Mouse (Mus musculus) urinary bladder, postnatal 4 days (tissue): ENCODE measurements around the gene Cdc42ep1.
"Not testable (repeated sequence)": the region's sequence is repeated elsewhere in the genome, so short reads cannot be mapped to it uniquely, and the experiment has no call there.

Experiments used
- DNase-seq, 2 experiments: peaks; one replicate each; pipeline ENCODE4 v3.0.0; 2021 to 2022; ENCODE audit warnings: low spot score in 2 of 2

The Cdc42ep1 gene

DNA sequence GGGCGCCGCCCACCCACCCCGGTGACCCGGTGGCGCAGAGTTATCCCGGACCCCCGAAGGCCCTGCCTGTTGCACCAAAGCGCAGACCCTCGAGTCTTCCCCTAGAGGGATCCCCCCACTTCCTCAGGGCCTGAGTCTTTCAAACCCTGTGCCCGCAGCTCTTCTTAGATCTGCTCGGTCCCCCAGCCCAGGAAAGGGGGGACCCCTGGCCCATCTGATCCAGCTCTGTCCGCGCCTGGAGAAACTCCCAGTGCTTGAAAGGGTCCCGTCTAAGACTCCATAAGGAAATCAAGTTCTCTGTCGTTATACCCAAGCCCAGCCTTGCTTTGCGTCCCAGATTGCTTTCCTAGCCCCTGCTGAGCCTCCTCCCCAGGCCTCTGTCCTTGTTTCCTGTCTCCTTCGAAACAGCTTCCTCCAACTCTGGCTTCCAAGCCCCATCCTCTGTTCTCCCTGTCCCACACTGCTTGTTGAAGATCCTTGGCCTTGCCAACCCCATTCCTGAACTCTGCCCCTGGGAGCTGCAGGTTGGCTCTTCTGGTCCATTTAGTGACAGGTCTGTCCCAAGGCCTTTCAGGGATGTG is 35.5 kb downstream of the Cdc42ep1 start:
- no peak for DNase-seq

DNA sequence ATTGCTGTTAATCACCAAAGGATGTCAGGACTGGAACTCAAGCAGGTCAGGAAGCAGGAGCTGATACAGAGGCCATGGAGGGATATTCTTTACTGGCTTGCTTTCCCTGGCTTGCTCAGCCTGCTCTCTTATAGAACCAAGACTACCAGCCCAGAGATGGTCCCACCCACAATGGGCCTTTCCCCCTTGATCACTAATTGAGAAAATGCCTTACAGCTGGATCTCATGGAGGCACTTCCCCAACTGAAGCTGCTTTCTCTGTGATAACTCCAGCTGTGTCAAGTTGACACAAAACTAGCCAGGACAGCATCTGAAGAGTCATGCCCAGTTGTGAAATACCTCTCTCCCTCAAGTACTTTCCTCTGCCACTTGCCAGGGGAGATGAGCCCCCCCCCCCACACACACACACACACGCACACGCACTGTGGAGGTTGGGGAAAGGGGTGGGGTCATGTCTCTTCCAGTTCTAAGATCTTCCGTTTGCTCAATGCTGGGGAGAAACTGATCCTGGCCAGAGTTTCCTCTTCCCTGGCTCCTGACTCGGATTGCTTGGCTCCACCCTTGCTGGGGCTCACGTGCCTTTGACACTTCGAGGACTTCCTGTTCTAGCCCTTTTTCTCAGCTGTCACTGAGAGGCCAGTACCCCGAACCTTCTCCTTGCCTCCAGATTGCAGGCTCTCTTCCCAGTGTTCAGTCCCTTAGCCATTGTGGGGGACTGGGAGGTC is 36.5 kb downstream of the Cdc42ep1 start:
- not testable (repeated sequence) for DNase-seq

DNA sequence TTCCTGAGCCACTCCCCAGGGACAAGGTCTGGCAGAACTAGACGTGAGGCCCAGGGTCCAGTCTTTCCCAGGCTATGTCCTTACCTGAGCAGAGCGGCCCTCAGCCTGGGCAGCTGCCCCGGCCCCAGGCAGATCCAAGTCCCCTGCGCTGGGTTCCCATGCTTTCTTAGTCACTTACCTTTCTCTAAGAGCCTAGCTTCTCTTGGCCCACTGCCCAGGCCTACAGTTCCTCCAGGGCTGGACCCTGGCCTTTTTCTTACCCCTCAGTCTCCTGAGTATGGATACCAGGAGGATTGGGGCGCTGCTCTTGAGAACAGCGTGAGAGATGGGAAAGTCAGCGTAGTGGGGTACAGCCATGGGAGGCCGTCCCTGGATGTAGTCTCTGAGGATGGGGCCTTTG is 38.0 kb downstream of the Cdc42ep1 start:
- no peak for DNase-seq

DNA sequence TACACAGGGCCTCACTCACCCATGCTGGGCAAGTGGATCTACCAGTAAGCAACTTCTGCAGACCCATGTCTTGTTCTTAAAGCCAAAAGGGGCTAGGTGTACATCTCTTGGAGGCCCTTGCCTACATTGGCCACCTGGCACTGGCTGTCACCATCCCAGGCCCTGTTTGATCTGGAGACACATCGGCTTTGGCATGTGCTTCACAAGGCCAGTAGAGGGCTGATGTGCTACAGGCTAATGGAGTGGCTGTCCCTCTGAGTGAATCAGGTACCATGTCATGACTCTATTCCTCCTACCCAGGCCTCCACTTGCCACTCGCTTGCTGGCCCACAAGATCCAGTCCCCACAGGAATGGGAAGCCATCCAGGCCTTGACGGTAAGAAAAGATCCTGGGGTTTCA is 39.4 kb downstream of the Cdc42ep1 start:
- no peak for DNase-seq

DNA sequence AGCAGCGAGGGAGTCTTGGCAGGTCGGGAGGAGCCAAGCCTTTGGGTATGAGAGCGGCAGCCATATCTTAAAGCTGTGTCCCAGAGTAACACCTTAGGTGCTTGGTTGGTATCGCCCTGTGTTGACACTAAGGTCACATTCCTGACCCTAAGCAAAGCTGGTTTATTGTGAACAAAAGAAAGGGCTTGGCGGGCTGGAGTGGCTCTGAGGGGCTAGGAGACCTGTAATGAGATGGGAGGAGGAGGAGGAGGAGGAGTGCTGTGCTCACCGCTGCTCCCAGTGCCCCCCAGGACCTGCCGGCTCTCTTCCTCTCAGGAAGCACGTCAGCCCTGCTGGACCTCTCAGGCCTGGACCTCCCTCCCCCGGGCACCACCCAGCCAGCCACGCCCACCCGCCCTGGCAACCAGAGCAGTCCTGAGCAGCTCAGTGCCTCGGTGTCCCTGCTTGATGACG is 47.0 kb downstream of the Cdc42ep1 start:
- DNase-seq = no peak

DNA sequence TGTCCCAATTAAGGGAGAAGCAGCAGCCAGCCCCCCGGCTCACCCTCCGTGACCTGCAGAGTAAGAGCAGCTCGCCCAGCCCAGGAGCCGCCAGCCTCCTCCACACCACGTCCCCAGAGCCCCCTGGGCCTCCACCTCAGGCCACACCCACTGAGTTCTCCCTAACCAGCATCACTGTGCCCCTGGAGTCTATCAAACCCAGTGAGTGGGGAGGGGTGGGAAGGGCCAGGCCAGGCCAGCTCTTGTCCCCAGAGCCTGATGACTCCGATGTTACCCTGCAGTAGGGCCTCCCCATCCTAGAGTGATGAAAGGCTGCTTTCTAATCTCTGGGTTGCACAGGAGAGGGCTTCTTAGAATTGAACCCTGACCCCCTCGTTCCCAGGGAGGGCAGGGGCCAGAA is 50.0 kb downstream of the Cdc42ep1 start:
- no peak for DNase-seq

DNA sequence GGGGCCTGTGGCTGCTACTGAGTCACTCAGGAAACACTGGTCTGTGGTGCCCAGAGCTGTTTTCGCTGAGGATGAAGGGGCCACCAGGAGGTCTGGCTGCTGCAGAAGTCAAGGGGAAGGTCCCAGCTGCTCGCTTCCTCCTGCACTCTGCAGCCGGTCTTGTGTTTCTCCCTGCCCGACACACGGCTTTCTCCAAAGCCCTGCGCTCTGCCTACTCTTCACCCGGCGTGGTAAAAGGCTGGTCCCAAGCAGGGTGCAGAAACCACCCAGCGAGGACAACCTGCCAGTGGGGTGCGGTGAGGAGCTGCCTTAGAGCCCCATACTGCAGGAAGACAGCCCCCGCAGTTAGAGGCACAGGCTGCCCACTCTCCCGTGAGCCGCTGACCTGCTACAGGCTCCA is 52.3 kb downstream of the Cdc42ep1 start:
- DNase-seq = no peak

DNA sequence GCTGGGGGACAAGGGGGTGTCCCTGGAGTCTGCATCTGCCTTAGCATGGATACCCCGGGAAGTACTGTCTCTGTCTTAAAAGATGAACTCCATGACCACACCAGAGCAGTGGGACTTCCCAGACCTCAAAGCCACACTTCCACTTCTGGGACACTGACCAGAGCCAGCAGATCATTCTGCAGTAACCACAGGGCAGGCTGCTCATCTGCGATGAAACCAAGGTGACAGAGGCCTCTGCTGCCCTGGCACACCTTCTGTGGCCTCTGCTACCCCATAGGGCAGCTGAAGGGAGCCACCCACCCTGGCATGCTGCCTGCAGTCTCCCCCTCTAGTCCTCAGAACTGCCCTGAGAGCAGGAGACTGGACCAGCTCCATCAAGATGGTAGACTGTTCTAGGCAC is 53.3 kb downstream of the Cdc42ep1 start:
- DNase-seq = no peak

DNA sequence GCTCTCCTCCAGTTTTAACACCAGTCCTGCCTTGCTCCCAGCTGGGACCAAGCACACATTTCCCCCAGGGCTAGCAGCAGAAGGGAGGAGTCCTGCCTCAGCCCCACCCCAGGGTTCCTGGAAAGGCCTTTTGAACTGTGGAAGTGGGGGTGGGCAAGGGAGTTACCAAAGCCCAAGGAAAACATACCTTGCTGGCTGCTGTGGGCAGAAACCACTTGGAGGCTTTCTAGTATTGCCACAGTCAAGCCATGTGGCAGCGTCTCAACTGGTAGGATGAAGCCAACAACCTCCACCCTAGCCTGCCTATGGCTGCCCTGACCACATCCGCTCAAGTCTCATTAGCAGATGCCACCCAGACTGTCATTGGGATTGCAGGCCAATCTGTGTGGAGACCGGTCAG is 53.7 kb downstream of the Cdc42ep1 start:
- no peak for DNase-seq

DNA sequence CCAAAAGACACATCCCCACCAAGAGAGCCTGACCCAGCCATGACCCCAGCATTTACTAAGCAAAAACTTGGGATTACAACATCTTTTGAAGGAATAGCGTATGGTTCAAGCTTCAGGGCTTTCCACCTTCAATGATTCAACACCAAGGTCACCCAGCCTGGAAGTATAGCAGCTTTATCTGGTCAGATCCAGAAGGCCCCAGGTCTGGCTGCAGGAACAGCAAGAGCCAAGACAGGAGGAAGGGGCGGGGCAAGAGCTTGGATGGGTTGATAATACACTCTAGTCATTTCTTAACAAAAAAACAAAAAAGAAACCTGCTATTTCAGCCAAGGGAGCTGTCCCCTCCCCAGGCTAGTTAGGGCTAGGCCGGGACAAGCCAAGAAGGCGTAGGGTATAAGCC is 55.1 kb downstream of the Cdc42ep1 start:
- no peak for DNase-seq

DNA sequence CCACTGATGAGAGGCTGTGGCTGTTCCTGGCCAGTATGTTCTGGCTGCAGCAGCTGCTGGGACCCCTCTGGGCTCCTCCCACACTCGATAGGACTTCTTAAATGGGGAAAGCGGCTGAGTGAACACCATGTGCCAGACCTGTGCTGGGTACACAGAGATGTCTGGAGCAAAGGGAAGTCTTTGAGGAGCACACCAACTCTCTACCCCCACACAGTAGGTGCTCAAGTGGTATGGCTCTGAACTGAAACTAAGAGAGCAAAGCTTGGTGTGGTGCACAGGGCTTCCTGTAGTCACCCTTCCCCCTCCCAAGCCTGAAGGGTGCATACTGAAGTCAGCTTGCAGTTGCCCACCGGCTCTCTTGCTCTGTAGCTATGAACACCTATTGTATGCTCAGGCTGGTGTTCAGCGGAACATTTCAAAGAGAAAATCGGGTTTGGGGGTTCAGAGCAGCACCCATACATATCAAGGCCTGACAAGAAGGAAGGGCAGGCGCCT is 56.1 kb downstream of the Cdc42ep1 start:
- DNase-seq = no peak

DNA sequence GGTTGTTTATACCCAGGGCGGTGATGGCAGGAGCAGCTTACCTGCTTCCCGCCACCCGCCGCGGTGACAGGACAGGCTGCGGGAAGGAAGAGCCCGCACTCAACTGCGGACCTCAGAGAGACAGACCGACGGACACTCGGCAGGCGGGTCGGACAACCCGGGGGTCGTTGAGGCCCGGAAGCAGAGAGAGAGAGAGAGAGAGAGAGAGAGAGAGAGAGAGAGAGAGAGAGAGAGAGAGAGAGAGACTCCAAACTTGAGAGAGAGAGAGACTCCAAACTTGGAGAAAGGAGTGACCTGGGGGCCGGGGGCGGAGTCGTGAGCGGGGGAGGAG is 57.0 kb downstream of the Cdc42ep1 start, which contains the start of gene Gm49510:
Gm49510 (plus strand) TSS at position 259 of the 331 bp plus-strand sequence.
- no peak for DNase-seq

DNA sequence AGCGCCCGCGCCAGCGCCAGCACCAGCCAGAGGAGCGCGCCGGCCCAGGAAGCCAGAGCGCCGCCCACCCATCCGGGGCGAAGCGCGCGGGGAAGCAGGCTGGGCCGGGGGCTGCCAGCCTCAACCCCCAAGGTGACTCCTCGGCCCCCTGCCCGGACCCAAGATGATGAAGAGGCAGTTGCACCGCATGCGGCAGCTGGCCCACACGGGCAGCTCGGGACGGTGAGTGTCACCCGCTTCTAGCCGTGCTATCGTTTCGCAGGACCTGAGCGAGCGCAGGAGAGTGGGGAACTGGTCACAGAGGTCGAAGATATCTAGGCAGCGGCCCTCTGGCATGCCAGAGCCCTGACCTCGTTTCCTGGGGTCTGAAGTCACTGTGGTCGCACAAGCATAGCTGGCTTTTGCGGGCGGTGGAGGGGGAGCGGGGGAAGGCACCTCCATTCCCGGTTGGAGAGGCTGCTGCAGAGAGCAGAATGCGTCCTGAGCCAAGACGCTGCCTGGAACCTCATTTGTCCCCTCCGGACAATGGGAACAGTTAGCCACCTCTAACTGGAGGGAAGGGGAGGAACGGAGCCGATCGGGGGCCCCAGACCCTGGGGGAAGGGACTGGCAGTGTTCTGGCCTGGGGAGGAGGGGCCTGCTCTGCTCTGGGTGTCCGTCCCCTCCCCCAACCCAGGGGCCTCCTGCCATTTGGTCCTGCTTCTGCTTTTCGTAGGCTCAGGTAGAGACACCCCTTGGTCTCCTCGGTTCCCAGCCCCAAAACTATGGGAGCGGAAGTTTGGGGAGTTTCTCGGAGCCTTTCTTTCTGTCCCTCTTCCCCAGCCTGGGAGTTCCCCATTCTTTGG is 57.5 kb downstream of the Cdc42ep1 start, which contains the start of gene Sh3bp1:
Sh3bp1 (plus strand) TSS at position 29 of the 845 bp plus-strand sequence.
- DNase-seq = peak; percentile 72 to 81
